Mouse (Mus musculus): Measurements from ENCODE around the gene Tmem186. TPM values are rescaled to one million over a fixed set of nuclear protein-coding genes. Genes with fewer than 3 reads are reported as not detected.

The Tmem186 gene
- 14.2 TPM for polyA plus RNA-seq (2017; shearing (Covaris generic))

DNA sequence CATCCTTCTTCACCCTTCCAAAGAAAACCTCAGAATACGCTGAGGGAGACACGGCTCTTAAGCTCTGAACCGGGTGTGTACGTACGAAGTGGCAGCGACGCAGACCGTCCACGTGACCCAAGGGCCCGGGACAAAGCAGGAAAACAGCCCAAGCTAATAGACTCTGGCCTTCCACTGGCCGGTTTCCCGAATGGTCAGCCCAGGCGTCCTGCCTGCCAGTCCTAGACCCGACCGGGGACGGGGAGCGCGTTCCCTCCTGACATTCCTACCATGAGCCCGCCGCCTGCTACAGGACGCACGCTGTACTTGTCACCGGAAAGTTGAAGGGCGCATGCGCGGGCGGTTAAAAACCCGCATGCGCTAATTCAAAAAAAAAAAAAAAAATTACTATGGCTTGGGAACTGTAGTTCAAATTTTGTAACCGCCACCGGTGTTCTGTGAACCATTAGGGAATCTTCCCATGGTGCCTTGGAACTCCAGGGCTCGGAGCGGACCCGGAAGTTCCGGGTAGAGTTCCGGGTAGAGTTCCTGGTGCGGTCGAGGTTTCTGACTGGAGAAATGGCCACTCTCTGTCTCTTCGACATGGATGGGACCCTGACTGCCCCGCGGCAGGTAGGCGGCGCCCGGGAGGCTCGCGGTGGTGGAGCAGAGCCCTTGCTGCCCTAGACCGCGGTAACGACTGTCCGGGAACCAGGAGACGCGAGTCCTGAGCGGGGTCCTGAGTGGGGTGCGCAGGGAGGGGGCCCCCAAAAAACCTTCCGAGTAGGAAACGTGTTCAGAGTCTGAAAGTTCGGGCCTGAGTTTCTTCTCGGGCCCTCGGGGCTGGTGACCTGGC, at the start of gene Tmem186, which contains the start of gene Pmm2:
TSS of gene Tmem186 (minus strand) at position 496 of the 835 bp plus-strand sequence.
TSS of gene Pmm2 (plus strand) at position 458 of the 835 bp plus-strand sequence.

DNA sequence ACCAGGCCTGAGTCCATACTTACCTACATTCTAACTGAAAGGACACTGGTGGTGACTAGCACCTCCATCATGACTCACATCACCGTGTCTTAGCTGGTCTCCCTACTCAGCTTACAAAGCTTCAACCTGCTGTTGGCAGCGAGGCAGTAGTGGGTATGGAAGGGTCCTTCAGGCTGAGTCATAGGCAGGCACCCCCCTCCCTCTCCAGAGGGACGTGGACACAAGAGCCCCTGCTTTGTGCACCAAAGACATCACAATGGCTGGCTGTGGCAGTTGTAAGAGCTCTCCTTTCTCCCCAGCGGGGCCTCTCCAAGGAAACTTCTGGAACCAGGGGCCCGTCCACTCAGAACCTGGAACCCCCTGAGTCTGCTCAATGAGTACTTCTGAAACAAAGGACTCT, 43.0 kb upstream of the Tmem186 start, which contains the start of gene Gm5767:
TSS of gene Gm5767 (plus strand) at position 301 of the 400 bp plus-strand sequence.

DNA sequence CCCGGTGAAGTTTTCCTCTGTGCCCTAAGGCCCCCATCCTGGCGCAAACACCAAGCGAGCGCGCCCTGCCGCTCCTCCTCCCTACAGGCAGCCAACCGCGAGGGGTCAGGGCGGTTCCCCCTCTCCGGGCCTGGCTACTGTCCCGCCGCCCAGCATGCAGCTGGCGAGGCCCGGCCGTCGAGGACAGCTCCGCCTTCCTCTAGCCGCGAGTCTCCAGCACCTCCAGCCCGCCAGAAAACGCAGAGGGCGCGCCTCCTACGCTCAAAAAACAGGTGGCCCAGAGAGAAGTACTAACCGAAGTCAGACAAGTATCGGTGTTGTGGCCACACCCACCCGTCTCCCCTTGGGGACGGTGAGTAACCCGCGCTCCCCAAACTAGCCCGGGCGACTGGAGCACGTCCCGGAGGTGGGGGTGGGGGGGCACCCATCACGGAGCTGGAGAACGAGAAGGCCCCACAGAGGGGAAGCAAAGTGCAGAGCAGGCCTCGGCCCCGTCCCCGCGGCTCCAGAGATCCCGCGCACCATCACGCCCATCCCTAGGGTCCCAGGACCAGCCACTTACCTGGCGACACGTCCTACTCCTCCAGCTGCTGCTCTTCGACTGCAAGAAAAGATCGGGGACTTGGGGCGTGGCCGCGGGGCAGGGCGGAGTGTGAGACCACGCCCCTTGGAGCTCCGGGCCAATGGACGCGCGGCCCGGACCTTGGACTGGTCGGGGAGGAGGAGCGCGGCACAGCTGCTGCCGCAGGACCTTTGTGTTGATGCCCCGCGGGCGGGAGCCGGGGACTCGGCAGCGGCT, 34.2 kb upstream of the Tmem186 start, which contains the start of gene Carhsp1:
TSS of gene Carhsp1 (minus strand) at position 605 of the 799 bp plus-strand sequence.

Other genes starting within 250 kb of the Tmem186 start
- gene Tmem114, start 212.6 kb downstream of the Tmem186 start, polyA plus RNA-seq (2017; shearing (Covaris generic)) = not detected
- gene Mettl22, start 166.9 kb downstream of the Tmem186 start, polyA plus RNA-seq (2017; shearing (Covaris generic)) = 16.4 TPM
- gene Abat, start 124.3 kb downstream of the Tmem186 start, polyA plus RNA-seq (2017; shearing (Covaris generic)) = 1.9 TPM
- gene Pmm2, start within 50 bp of the Tmem186 start, polyA plus RNA-seq (2017; shearing (Covaris generic)) = 113 TPM
- gene Carhsp1, start 34.4 kb upstream of the Tmem186 start, polyA plus RNA-seq (2017; shearing (Covaris generic)) = 37.1 TPM
- not detected for gene Gm5767, start 43.1 kb upstream of the Tmem186 start, polyA plus RNA-seq (2017; shearing (Covaris generic))
- 141 TPM for gene Usp7, start 154.6 kb upstream of the Tmem186 start, polyA plus RNA-seq (2017; shearing (Covaris generic))
- 74.2 TPM for gene 1810013L24Rik, start 192.4 kb upstream of the Tmem186 start, polyA plus RNA-seq (2017; shearing (Covaris generic))

All from effector memory CD4-positive, alpha-beta T cell, adult 5 months (primary cell).